Mouse (Mus musculus): ENCODE data around the gene 2310057M21Rik.

DNA sequence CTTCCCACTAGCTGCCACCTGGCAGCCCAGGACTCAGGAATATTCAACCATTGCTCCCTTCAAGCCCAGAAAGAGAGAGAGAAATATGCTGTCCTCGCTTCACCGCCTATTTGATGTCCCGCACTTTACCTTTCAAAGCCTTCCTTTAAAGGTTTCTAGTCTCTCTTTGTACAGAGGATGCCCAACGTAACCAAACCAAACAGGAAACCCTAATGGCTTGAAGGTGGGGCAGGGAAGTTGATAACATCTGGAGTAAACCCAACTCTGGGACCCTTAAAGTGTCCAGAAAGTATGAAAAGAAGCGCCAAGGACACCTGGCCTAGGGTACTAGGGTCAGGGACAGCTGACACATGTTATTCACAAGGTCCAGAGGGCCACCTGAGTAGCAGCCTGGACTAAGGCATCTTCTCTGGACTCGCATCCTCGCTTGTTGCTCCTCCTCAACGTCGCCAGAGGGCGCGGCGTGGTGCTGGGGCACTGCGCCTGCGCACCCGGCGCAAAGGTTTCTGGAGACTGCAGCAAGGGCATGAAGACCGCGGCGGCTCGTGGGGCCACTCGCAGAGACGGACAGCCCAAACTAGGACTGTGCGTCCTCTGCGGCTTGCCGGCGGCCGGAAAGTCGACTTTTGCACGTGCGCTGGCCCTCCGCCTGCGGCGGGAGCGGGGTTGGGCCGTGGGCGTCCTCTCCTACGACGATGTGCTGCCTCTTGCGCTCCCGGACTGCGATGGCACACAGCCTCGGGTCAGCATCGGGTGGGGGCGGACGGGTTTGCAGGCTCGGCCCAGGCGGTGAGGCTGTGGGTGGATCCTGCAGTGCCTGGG is 8.3 kb upstream of the 2310057M21Rik start, which contains the start of gene Pstk:
- TF ChIP-seq CTCF (IDR thresholded peaks at IDR 0.05) = peak; percentile 99
- TF ChIP-seq EP300 (IDR thresholded peaks at IDR 0.05; ENCODE audit: insufficient read depth, low read depth, low read length) = 0 out of 2 replicates have a peak, but pooled peaks have one; percentile 27

Data from heart, adult 2 months (tissue).